41 mouse cellular contexts compared by ENCODE assay signal in the genomic region with DNA sequence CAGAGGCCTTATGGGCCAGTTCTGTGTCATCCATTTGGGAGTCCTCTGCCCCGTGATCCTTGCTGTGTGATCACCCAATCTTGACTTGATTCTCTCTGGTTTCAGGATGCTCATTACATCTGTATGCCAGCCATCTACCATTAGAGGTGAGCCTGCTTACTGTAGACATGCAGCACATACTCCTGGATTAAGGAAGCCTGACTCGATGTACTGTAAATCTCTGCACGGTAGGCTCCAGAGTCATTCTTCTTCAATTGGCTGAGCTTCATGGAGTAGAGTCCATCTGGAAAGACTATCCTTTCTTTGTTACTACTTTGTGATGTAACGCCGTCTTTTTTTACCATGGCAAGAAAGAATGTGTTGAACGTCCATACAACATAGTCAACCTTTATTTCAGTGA. TPM values are rescaled to one million over a fixed set of nuclear protein-coding genes. Genes with fewer than 3 reads are reported as not detected.
"Had no signal": no experiment of that assay in that cellular context is flagged by ENCODE, and none has a peak within 500 bp of the region (broad histone marks: within the 10 kb centered on the region; RNA-seq: fewer than 3 reads in every experiment).

No protein-coding gene starts in this region.

- H3K4me1 ChIP-seq: heart, embryonic 12.5 days; heart, embryonic 13.5 days; heart, embryonic 15.5 days; hindbrain, embryonic 10.5 days; hindbrain, embryonic 12.5 days; hindbrain, embryonic 13.5 days; hindbrain, embryonic 15.5 days; intestine, embryonic 15.5 days; kidney, embryonic 15.5 days had no signal

- H3K36me3 ChIP-seq: heart, embryonic 12.5 days; heart, embryonic 13.5 days; heart, embryonic 15.5 days; hindbrain, embryonic 10.5 days; hindbrain, embryonic 12.5 days; hindbrain, embryonic 13.5 days; hindbrain, embryonic 15.5 days; intestine, embryonic 15.5 days; kidney, embryonic 15.5 days had no signal

- H3K27me3 ChIP-seq: heart, embryonic 12.5 days; heart, embryonic 13.5 days; heart, embryonic 15.5 days; hindbrain, embryonic 12.5 days; hindbrain, embryonic 13.5 days; hindbrain, embryonic 15.5 days; intestine, embryonic 15.5 days; kidney, embryonic 15.5 days had no signal

- H3K9me3 ChIP-seq: heart, embryonic 12.5 days; heart, embryonic 13.5 days; heart, embryonic 15.5 days; hindbrain, embryonic 10.5 days; hindbrain, embryonic 12.5 days; hindbrain, embryonic 13.5 days; hindbrain, embryonic 15.5 days; intestine, embryonic 15.5 days; kidney, embryonic 15.5 days had no signal

- H3K27ac ChIP-seq: heart, embryonic 13.5 days; heart, embryonic 15.5 days; hindbrain, embryonic 10.5 days; hindbrain, embryonic 12.5 days; hindbrain, embryonic 13.5 days; hindbrain, embryonic 14.5 days; hindbrain, embryonic 15.5 days; hindbrain, postnatal 0 days; intestine, embryonic 15.5 days; kidney, embryonic 15.5 days; kidney, postnatal 0 days; layer of hippocampus, adult 2 months; left cerebral cortex, adult 2 months had no signal

- H3K4me3 ChIP-seq: heart, embryonic 12.5 days; heart, embryonic 13.5 days; heart, embryonic 15.5 days; hindbrain, embryonic 10.5 days; hindbrain, embryonic 12.5 days; hindbrain, embryonic 13.5 days; hindbrain, embryonic 15.5 days; intestine, embryonic 15.5 days; kidney, embryonic 15.5 days; layer of hippocampus, adult 2 months; left cerebral cortex, adult 2 months had no signal

- DNase-seq: heart, postnatal 14 days; heart, postnatal 36 days; heart, postnatal 4 days; kidney, adult 11 months; kidney, adult 18-20 months; kidney, adult 2 months; kidney, adult 8-10 months; kidney, adult 9 months; kidney, postnatal 10 days; kidney, postnatal 14 days; kidney, postnatal 25 days; kidney, postnatal 36 days; kidney, postnatal 4 days; layer of hippocampus, adult 9-11 months; layer of hippocampus, postnatal 36 days had no signal

RNA-seq across cellular contexts. Expression of a gene that starts 12.0 kb away (rescaled TPM):
- total RNA-seq: heart, postnatal 4 days; hindbrain, postnatal 0 days; layer of hippocampus, adult 18-20 months; layer of hippocampus, adult 2 months; layer of hippocampus, postnatal 10 days; layer of hippocampus, postnatal 14 days; layer of hippocampus, postnatal 25 days; layer of hippocampus, postnatal 36 days; left cerebral cortex, adult 18-20 months had no signal
- polyA plus RNA-seq: heart, embryonic 11.5 days; heart, embryonic 12.5 days; heart, embryonic 13.5 days; heart, embryonic 14.5 days; hindbrain, embryonic 10.5 days; hindbrain, embryonic 11.5 days; hindbrain, embryonic 12.5 days; hindbrain, embryonic 13.5 days; hindbrain, embryonic 14.5 days; hindbrain, embryonic 15.5 days; hindbrain, embryonic 16.5 days; hindbrain, postnatal 0 days; intestine, embryonic 14.5 days; kidney, embryonic 14.5 days; kidney, embryonic 16.5 days; kidney, postnatal 0 days had no signal

RNA-seq across cellular contexts. Expression of a gene that starts 33.6 kb away (rescaled TPM):
- total RNA-seq: layer of hippocampus, adult 2 months; layer of hippocampus, postnatal 14 days; layer of hippocampus, postnatal 36 days; left cerebral cortex, adult 18-20 months; left cerebral cortex, adult 2 months had no signal
- polyA plus RNA-seq: heart, embryonic 11.5 days; heart, embryonic 14.5 days; hindbrain, embryonic 11.5 days; hindbrain, embryonic 12.5 days; hindbrain, embryonic 14.5 days; hindbrain, postnatal 0 days; kidney, embryonic 14.5 days had no signal

RNA-seq across cellular contexts. Expression of a gene that starts 41.0 kb away (rescaled TPM):
- total RNA-seq: layer of hippocampus, adult 2 months; layer of hippocampus, postnatal 14 days had no signal
